Mouse (Mus musculus) left cerebral cortex, postnatal 36 days (tissue): ENCODE data around the gene Pogz. TPM values are rescaled to one million over a fixed set of nuclear protein-coding genes. Genes with fewer than 3 reads are reported as not detected.

Source experiments
- DNase-seq, 2 experiments: peaks; one replicate each; pipeline ENCODE4 v3.0.0; 2021 to 2022; ENCODE audit warnings: low spot score in 2 of 2, mixed read lengths in 1 of 2
- intact Hi-C: fragments of 180-260 bp; cut with DNase I; formaldehyde crosslinking; loops from one replicate; pipeline ENCODE4 v1.15.1; 2025
- total RNA-seq, 2 experiments: library from RNA; stranded (reverse); gene quantifications; 2 replicates each; pipeline ENCODE4 v1.2.3; 2021

Pogz gene
- total RNA-seq, 2 experiments from 2014 or later = 48.9 to 69.1 TPM

DNA sequence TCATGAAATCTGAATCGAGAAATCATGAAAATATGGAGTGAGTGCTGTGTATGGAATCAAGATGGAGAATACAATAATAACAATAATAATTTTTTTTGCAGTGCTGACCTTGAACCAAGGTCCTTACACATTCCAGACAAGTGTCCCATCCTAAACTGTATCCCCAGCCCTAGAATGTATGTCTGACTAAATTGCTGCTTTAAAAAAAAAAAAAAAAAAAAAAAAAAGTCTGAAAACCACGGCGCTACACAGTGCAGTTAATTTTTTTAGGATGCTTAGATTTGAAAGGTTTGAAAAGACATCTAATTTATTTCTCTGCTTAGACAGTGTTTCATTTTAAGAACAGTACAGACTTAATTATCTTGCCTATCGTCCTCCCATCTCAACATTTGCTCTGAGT is 15.3 kb upstream of the Pogz start:
- DNase-seq = no peak
- intact Hi-C loops = no loop called here

DNA sequence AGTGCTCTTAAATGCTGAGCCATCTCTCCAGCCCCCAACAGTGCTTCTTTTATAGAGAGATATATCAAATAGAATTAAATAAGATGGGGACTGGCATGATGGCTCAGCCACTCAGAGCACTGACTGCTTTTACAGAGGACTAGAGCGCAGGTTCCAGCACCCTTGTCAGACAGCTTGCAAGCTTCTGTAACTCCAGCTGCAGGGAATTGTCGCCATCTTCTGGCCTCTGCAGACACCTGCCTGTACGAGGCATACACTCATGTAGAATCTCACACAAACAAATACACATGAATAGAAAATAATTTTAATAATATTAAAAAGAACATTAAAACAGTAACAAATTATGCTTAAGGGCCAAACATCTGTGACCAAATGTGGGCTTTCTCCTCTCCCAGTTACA is 13.3 kb upstream of the Pogz start:
- DNase-seq = no peak
- intact Hi-C loops = no loop called here

DNA sequence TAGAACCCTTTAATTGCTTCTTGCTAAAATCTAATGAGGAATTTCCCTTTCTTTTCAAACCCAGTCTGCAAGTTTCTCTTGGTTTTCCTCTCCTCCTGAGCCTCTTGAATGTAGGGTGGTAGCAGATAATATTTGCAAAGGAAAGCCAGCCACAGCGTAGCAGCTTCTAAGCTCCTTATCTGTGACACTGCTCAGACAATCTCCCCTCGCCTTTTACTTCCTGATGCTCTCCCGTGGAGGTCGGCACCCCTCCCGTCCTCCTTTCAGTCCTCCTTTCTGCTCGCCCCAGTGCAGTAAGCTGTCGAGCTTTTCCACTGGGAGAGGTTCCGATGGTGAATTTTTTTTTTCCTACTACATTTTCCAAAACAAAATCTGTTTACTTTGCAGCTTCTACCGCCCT is 5.3 kb upstream of the Pogz start:
- intact Hi-C loops = no loop called here

DNA sequence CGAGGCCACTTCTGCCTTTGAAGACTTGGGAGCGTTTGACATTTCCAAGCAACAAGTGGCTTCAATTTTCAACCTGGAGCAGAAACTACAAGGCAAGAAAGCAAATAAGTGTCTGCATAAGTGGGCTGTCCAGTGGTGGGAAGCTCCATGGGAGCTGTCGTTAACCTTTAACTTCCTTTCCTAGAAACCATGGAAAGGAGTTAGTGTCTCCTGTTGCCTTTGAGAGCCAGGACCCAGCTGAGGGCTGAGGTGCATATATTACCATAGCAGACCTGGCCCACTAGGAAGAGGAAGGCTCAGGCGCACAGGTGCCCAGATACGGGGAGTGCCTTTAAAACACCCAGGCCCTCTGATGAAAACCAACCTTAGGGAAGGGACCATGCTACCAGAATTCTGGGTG is 4.7 kb upstream of the Pogz start:
- no peak for DNase-seq

More for the DNA sequence above, 5.3 kb upstream of the Pogz start:
- no peak for DNase-seq

DNA sequence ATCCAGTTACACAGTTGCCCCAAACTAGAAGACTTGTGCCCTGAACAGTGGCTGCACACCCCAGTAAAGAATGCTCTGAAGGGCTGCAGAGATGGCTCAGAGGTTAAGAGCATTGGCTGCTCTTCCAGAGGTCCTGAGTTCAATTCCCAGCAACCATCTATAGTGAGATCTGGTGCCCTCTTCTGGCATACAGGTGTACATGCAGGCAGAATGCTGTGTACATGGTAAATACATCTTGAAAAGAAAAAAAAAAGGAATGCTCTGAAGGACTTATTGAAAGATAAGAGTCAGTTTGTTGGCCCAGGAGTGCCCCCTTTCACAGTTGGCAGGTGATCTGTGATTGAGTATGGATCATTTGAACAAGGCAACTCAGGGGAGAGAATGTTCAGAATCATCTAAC is 4.0 kb upstream of the Pogz start:
- intact Hi-C loops = no loop called here

More for the DNA sequence above, 4.7 kb upstream of the Pogz start:
- intact Hi-C loops = no loop called here

DNA sequence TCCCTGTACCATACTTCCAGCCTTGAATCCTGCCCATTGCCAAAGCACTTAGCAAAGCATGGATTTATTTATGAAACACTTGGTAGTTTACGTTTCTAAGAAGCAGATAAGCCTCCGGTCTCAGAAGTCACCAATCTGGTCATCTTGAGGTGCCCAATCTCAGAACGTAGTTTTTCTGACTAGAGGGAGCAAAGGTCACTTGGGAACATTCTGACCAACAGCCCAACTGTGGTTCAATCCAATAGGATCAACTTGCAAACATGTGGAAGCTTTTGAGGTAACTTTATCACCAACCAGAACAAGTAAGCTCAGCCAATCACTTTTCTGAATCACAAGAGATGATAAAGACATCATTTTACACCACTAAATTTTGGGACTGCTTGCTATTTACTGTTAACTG is 2.0 kb upstream of the Pogz start:
- DNase-seq = no peak
- intact Hi-C loops = no loop called here

More for the DNA sequence above, 4.0 kb upstream of the Pogz start:
- DNase-seq = no peak

DNA sequence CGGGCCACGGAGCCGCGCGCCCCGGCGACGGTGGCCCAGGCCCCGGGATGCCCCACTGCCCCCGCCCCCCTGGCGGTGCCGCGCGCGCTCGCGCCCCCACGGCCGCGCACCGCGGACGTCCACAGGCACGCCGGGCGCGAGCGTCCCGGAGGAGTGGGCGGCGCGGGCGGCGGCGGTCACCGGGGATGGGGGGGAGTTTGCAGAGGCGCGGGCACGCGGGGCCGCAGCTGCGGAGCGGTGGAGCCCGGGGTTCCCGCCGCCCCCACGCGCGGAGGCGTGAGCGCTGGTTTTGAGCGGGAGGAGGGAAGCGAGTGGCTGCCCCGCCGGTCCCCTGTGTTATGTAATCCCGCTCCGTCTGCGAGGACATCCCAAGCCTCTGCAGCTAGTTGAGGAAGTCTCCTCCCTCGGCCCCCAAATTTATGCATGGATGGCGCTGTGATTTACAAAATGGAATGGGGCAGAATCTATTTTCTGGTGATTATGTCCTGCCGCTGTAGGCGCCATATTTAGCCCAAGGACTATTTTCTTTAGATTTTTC is 661 bp downstream of the Pogz start:
- peak; percentile 90 to 91 for DNase-seq
- intact Hi-C loops = loop anchor here (1.0 kb wide), 2 partner anchors 17 to 256 kb away; partner anchors contain the start of gene Snx27

DNA sequence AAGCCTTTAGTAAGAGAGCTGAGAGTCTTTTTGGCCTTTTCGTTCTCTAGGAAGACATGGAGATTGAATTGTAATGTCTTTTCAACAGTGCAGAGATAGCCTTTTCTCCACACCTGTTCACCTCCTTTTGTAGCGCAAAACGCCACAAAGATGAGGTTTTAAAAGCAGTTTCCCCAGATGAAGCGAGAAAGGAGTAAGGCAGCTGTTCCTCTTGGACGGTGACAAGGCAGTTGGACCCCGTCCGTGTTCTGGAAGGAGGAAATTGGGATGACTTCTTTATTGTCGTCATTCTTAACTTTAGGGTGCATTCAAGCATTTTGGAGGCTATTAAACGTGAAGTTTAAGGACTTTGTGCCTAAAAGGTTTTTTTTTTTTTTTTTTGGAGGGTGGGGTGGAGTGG is 1.3 kb downstream of the Pogz start:
- intact Hi-C loops = no loop called here
- DNase-seq = no peak

DNA sequence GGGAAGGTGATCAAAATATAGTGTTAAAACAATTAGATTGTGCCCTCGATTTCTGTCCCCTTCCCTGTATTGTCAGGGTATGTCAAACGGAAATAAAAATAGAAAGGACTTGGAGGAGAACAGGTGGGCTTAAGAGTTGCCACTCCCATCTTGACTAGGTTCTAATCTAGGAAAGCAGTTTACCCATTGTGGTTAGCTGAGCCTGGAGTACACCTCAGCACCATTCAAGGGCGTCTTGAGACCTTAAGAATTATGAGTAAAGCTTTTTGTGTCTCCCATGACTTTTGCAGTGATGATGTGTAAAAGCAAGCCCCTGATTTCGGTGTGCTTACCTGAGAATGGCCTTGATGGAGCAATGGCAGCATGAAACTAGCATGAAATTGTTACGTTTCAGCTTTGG is 1.7 kb downstream of the Pogz start:
- intact Hi-C loops = no loop called here
- DNase-seq = no peak

DNA sequence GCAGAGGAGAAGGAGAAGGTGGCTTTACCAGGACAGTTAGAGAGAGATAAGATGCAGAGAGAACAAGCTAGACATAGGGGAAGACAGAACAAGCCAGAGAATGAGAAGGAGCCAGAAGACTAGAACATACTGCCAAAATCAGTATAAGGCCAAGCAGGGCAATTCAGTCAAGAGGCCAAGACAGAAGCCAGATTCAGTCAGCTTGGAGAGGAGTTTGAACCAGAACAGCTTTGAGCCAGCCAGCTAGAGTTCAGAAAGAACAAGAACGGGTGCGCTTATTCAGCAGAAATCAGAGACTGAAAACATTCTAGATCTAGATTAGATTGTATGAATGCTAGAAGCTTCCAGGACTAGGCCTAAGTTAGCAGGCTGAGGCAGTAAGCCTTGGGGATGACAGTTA is 10.0 kb downstream of the Pogz start:
- intact Hi-C loops = no loop called here
- DNase-seq = no peak

DNA sequence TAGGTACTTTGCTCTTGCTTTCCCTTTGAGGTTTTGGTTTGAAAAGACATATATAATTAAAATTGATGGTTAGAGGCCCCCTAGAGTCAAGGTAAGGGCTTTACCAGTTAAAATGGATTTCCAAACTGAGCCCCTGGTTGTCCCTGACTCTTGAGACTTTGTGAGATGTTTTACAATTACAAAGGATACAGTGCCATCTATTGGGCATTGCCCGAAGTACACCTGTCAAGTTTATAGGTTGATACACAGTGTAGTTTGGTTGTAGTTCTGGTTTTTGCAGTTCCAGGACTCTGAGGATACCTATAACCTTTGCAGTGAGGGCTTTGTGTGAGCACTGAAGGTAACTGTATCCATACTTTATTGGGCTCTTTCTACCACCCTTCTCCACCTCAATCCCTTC is 12.0 kb downstream of the Pogz start:
- intact Hi-C loops = no loop called here
- DNase-seq = peak in 1 of 2 experiments; percentile 46

DNA sequence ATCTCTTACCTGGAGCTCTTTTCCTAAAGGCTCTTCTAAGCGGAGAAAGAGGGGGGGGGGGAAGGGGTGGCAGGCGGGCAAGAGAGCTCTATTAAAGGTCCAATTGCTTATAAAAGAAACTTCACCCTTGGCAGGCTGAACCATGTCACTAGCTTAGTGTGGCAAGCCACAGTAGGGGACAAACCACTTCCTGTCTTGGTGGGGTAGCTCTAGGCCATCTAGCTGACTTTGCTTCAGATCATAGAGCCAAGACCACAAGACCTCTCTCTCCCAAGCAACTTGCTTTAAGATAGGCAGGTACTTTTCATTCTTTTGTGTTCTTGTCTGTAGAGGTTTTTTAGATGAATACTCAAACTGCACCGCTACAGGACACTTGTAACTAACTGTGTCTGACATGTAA is 14.4 kb downstream of the Pogz start:
- DNase-seq = no peak
- intact Hi-C loops = no loop called here

DNA sequence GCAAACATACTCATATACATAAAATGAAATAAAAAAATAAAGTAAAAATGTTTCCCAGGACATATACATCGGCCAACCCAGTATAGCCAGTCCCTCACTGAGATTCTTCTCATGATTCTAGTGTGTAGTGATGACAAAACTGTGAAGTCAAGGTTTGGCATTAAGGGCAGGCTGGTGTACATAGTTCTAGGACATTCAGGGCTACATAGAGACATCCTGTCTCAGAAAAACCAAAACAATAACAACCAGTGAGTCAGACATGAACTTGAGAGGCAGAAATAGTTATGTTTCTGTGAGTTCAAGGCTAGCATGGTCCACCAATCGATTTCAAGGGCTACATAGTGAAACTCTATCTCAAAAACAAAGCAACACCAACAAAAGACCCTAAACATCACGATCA is 14.8 kb downstream of the Pogz start:
- no peak for DNase-seq
- intact Hi-C loops = no loop called here

DNA sequence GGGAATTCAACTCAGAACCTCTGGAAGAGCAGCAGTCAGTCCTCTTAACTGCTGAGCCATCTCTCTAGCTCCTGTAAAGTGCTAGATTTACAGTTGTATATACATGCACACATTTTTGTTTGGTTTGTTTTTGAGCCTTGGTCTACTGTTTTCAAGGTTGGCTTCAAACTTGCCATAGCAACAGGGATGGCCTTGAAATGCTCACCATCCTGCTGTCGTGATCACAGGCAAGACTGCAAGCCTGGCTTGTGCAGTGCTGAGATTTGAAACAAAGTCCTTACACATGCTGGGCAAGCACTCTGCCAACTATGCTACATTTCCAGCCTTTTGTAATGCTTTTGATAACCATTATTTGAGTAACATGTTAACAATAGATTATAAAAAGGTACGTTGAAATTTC is 22.1 kb downstream of the Pogz start:
- intact Hi-C loops = no loop called here

DNA sequence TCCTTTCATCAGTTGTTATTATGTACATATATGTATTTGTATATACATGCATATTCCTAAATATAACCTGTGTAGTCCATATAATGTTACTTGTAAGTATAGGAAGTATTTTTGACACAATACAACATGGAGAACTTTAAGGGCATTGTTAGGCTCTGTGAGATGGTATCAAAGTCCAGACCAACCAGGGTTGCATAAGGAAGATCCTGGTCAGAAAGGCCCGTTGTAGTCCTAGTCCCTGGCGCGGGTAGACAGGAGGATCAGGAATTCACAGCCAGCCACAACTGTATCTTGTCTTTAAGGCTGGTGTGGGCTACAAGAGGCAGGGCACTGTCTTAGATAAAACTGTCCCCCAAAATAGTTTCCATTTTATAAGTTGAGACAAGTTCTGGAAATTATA is 31.6 kb downstream of the Pogz start:
- intact Hi-C loops = no loop called here
- no peak for DNase-seq

More for the DNA sequence above, 22.1 kb downstream of the Pogz start:
- no peak for DNase-seq

DNA sequence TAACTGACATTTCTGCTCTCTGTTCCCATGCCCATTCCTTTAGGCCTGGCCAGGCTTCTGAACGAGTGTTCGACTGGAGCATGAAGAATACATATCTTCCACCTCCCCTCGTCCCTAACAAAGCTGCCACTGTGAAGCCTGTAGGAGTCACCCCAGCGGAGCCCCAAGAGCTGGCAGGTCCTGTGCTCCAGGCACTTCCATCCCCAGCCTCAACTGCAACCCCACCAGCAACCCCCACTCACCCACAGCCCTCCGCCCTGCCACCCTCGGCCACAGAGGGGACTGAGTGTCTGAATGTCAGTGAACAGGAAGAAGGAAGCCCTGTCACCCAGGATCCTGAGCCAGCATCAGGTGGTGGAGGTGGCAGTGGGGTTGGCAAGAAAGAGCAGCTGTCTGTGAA is 41.3 kb downstream of the Pogz start:
- intact Hi-C loops = no loop called here
- no peak for DNase-seq

DNA sequence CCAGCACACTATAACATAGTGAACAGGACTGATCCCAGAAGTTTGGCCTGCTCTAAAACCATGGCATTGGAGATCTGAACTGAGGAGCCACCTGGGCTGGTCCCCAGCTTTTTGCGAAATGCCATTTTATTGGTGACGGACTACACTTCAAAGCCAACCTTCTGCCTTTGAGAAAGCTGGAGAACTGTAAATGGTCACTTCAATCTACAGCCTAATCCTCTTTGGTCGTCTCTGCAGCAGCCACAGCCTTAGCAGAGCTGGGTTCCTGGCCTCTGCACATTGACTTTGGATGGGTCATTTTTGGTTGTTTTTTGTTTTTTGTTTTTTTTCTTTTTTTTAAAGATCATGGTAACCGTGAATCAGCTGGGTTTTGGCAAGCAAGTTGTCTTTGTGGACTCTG is 44.5 kb downstream of the Pogz start:
- intact Hi-C loops = no loop called here
- no peak for DNase-seq

DNA sequence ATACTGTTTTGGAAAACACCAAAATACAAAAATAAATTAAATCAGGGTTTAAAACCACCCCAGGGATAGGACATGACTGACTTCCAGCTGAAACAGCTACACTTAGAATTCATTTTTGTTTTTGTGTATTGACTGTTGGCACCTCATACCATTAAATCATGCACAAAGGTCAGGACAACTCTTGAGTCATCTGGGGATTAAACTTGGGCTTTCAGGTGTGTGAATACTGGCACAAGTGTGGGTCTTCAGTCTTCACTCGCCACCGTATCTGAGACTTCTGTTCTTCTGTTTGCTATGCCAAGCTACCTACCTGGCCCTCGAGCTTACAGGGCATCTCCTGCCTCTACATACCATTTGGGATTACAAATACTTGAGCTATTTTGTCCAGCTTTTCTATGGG is 45.2 kb downstream of the Pogz start:
- no peak for DNase-seq
- intact Hi-C loops = no loop called here

DNA sequence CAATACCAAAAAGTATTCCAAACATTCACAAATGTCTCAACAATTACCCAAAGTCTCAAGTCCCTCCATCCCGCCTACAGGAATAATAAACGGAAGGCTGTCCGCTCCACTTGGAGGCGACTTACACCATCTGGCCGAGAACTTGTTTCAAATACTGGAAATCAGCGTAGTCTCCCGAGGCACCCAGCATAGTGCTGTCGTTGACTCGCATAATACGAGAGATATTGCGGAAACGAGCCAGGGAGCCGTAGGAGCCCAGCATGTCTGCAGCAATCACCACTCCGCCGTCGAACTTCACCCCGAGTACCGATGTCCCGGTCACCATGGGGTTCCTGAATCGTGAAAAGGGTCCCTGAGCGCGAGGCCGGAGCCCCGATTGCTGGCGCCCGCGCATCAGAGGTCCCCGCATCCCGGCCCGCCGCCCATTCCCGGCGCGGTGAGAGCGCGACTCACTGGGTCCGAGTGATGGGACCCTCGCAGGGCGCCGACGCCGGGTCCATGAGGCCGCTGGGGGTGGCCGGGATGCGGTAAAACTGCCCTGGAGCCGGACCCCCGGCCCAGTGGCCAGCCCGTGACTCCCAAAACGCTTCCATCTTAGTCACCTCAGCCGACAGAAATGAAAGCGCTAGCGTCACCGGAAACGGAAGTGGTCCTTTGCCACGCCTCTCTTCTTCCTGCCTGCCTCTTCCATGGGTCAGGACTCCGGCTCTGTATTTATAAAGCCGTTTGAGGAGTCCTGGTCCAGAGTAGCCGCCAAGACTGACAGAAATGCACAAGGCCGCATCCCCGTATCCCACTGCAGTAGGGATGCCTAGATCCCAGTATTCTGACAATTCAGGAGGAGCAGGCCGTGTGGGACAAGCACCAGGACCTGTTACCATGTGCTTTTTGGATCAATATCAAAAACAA is 49.2 kb downstream of the Pogz start, which contains the start of gene Psmb4:
Gene Psmb4, minus strand, starts transcription at position 646 of the 909 bp plus-strand sequence.
- intact Hi-C loops = no loop called here
- DNase-seq = peak; percentile 85 to 87

DNA sequence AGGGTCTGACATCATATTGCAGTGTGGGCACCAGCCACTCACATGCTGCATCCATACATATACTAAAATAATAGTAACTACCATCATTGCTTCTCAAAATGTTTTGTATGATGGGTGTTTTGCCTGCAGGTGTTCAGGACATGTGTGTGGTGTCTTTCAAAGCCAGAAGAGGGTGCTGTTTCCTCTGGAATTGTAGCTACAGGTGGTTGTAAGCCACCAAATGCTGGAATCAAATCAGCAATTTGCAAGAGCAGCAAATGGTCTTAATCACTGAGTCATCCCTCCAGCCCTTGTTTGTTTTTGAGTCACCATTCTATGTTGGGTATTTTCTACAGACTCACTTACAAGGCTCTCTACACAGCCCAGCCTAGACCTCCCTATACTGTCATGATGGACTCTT is 51.2 kb downstream of the Pogz start:
- DNase-seq = no peak
- intact Hi-C loops = no loop called here

DNA sequence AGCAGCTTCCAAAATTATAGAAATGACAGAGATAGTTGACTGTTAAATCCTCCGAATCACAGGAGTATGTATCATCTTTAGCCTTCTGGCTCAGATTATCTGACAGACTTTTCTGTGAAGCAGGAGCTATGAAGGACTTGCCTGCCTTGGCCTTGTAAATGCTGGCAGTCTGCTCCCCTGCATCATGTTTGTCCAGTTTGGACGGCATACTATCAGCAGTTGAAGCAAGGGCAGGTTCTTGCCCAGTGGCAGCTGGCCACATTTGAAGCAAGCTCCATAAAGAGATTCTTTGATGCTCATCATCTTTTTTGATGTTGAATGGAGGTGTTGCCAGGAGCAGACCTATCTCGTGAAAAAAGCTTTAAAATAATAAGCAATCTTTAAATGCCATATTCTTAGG is 56.7 kb downstream of the Pogz start:
- no peak for DNase-seq
- intact Hi-C loops = no loop called here
